Mouse (Mus musculus): Measurements from ENCODE around the gene Ranbp17.

- TF ChIP-seq EP300 (IDR thresholded peaks at IDR 0.05; ENCODE audit: low read depth) = no peak
- TF ChIP-seq CTCF (IDR thresholded peaks at IDR 0.05; ENCODE audit: low read depth) = no peak
Observed at GRCm38 (mm10) chr11:33228186-33228585, 285.4 kb downstream of the Ranbp17 start.

All from heart, postnatal 0 days (tissue).